Mouse (Mus musculus) kidney, postnatal 4 days (tissue): ENCODE data around the gene Abcc6.

Experiments used
- DNase-seq, 2 experiments: peaks; one replicate each; pipeline ENCODE4 v3.0.0; 2021; ENCODE audit warnings: mixed read lengths in 2 of 2

The Abcc6 gene

GRCm38 (mm10) chr7:46030145-46030488 lies at the start of gene Abcc6:
Gene Abcc6, minus strand, starts transcription at chr7:46030302.
- peak; percentile 57 to 73 for DNase-seq

GRCm38 (mm10) chr7:46077675-46078074 lies 47.6 kb upstream of the Abcc6 start:
- DNase-seq: no peak

GRCm38 (mm10) chr7:46076844-46077243 lies 46.7 kb upstream of the Abcc6 start:
- no peak for DNase-seq

GRCm38 (mm10) chr7:46068831-46069230 lies 38.7 kb upstream of the Abcc6 start:
- no peak for DNase-seq

- no peak for DNase-seq
Observed at GRCm38 (mm10) chr7:46063296-46063695, 33.2 kb upstream of the Abcc6 start.

GRCm38 (mm10) chr7:46061614-46062013 lies 31.5 kb upstream of the Abcc6 start:
- no peak for DNase-seq

GRCm38 (mm10) chr7:46060688-46061087 lies 30.6 kb upstream of the Abcc6 start:
- DNase-seq: no peak

GRCm38 (mm10) chr7:46058882-46059281 lies 28.8 kb upstream of the Abcc6 start:
- DNase-seq: no peak

- no peak for DNase-seq
Observed at GRCm38 (mm10) chr7:46053566-46053965, 23.5 kb upstream of the Abcc6 start.

GRCm38 (mm10) chr7:46052161-46052821 lies 22.2 kb upstream of the Abcc6 start:
- peak in 1 of 2 experiments; percentile 14 for DNase-seq

- DNase-seq: no peak
Observed at GRCm38 (mm10) chr7:46049981-46050380, 19.9 kb upstream of the Abcc6 start.

- no peak for DNase-seq
Observed at GRCm38 (mm10) chr7:46047873-46048562, 17.9 kb upstream of the Abcc6 start.

GRCm38 (mm10) chr7:46045882-46046281 lies 15.8 kb upstream of the Abcc6 start:
- DNase-seq: no peak

GRCm38 (mm10) chr7:46044106-46044505 lies 14.0 kb upstream of the Abcc6 start:
- no peak for DNase-seq

GRCm38 (mm10) chr7:46039873-46040272 lies 9.8 kb upstream of the Abcc6 start:
- DNase-seq: no peak

GRCm38 (mm10) chr7:46037433-46037832 lies 7.3 kb upstream of the Abcc6 start:
- no peak for DNase-seq

- DNase-seq: no peak
Observed at GRCm38 (mm10) chr7:46035468-46035867, 5.4 kb upstream of the Abcc6 start.

GRCm38 (mm10) chr7:46034991-46035390 lies 4.9 kb upstream of the Abcc6 start:
- DNase-seq: no peak

- no peak for DNase-seq
Observed at GRCm38 (mm10) chr7:46033870-46034337, 3.8 kb upstream of the Abcc6 start.

GRCm38 (mm10) chr7:46033109-46033869 lies 3.2 kb upstream of the Abcc6 start, which contains the start of gene Nomo1:
Gene Nomo1, plus strand, starts transcription at chr7:46033698.
- DNase-seq: peak; percentile 98 to 99

- DNase-seq: no peak
Observed at GRCm38 (mm10) chr7:46031075-46031474, 973 bp upstream of the Abcc6 start.

GRCm38 (mm10) chr7:46029299-46030144 lies 580 bp downstream of the Abcc6 start:
- DNase-seq: no peak

GRCm38 (mm10) chr7:46028681-46029080 lies 1.4 kb downstream of the Abcc6 start:
- DNase-seq: no peak
